Mouse (Mus musculus): ENCODE measurements around the gene Gm5089. TPM values are rescaled to one million over a fixed set of nuclear protein-coding genes. Genes with fewer than 3 reads are reported as not detected.

The Gm5089 gene
- total and polyA plus RNA-seq, 3 experiments: not detected

- no peaks in the 10 kb centered on the region for H3K79me2 ChIP-seq (ENCODE audit: control insufficient read depth, insufficient read depth, low read length, poor library complexity)
- TF ChIP-seq RAD21 (IDR thresholded peaks at IDR 0.05; ENCODE audit: low read depth, low read length): no peak
- no peak for TF ChIP-seq TCF12 (IDR thresholded peaks at IDR 0.05; ENCODE audit: low read depth, low read length)
- TF ChIP-seq MYB (IDR thresholded peaks at IDR 0.05; ENCODE audit: low read depth, low read length): no peak
- TF ChIP-seq NELFE (IDR thresholded peaks at IDR 0.05; ENCODE audit: low read depth, low read length): no peak
- TF ChIP-seq RCOR1 (IDR thresholded peaks at IDR 0.05; ENCODE audit: low read depth, low read length): no peak
- TF ChIP-seq POLR2AphosphoS2 (IDR thresholded peaks at IDR 0.05; ENCODE audit: low read length): no peak
- no peak for TF ChIP-seq CTCF (IDR thresholded peaks at IDR 0.05 in 2 of 3, conservative IDR thresholded peaks at IDR 0.05 in 1 of 3; ENCODE audit: control insufficient read depth in 1 of 3, insufficient read depth in 1 of 3, low read depth in 2 of 3, low read length in 3 of 3, poor library complexity in 1 of 3, severe bottlenecking in 1 of 3)
- no peak for TF ChIP-seq JUND (IDR thresholded peaks at IDR 0.05; ENCODE audit: low read depth, low read length)
- TF ChIP-seq UBTF (IDR thresholded peaks at IDR 0.05; ENCODE audit: borderline replicate concordance, insufficient read depth, low read depth, low read length): no peak
- no peak for TF ChIP-seq MXI1 (IDR thresholded peaks at IDR 0.05; ENCODE audit: low read depth, low read length)
- TF ChIP-seq MEF2A (IDR thresholded peaks at IDR 0.05; ENCODE audit: extremely low read depth, insufficient replicate concordance, low read depth, low read length, poor library complexity, severe bottlenecking): no peak
- TF ChIP-seq USF2 (IDR thresholded peaks at IDR 0.05; ENCODE audit: borderline replicate concordance in 1 of 2, insufficient read depth in 1 of 2, low read depth in 1 of 2, low read length in 2 of 2): no peak
- TF ChIP-seq MAZ (IDR thresholded peaks at IDR 0.05; ENCODE audit: low read depth, low read length): no peak
- TF ChIP-seq E2F4 (IDR thresholded peaks at IDR 0.05; ENCODE audit: borderline replicate concordance, low read depth, low read length): no peak
- no peaks in the 10 kb centered on the region for H3K36me3 ChIP-seq (ENCODE audit: control insufficient read depth in 1 of 2, insufficient read depth in 2 of 2, low read length in 2 of 2)
- H3K4me1 ChIP-seq (ENCODE audit: control insufficient read depth in 1 of 2, insufficient read depth in 2 of 2, low read length in 2 of 2): no peaks in the 10 kb centered on the region
- H3K27me3 ChIP-seq (ENCODE audit: control insufficient read depth in 1 of 2, insufficient read depth in 2 of 2, low read length in 2 of 2): no peaks in the 10 kb centered on the region
- H3K9ac ChIP-seq (ENCODE audit: control insufficient read depth, low read depth, low read length, poor library complexity, severe bottlenecking): no peak overlapping the region
- no peak overlapping the region for H3K4me3 ChIP-seq (ENCODE audit: control insufficient read depth in 1 of 2, insufficient read depth in 1 of 2, low read depth in 2 of 2, low read length in 2 of 2)
- H3K9me3 ChIP-seq (replicated peaks; ENCODE audit: insufficient read depth, low read length): no peaks in the 10 kb centered on the region
- DNase-seq (ENCODE audit: low read depth, low spot score): no peak
- no peak overlapping the region for H3K27ac ChIP-seq (ENCODE audit: control insufficient read depth, low read depth, low read length)
Measured at GRCm38 (mm10) chr14:122402716-122403258, 48.1 kb downstream of the Gm5089 start.

- TF ChIP-seq POLR2A (IDR thresholded peaks at IDR 0.05; ENCODE audit: control insufficient read depth in 1 of 2, insufficient read depth in 1 of 2, low read depth in 1 of 2, low read length in 2 of 2, poor library complexity in 1 of 2) (no peak), MXI1 (IDR thresholded peaks at IDR 0.05; ENCODE audit: low read depth, low read length) (no peak), MAZ (IDR thresholded peaks at IDR 0.05; ENCODE audit: low read depth, low read length) (no peak)
- H3K9ac ChIP-seq (ENCODE audit: control insufficient read depth, low read depth, low read length, poor library complexity, severe bottlenecking): no peak overlapping the region
- H3K9me3 ChIP-seq (replicated peaks; ENCODE audit: insufficient read depth, low read length): no peaks in the 10 kb centered on the region
- no peaks in the 10 kb centered on the region for H3K4me1 ChIP-seq (ENCODE audit: control insufficient read depth in 1 of 2, insufficient read depth in 2 of 2, low read length in 2 of 2)
- no peaks in the 10 kb centered on the region for H3K27me3 ChIP-seq (ENCODE audit: control insufficient read depth in 1 of 2, insufficient read depth in 2 of 2, low read length in 2 of 2)
- no peak overlapping the region for H3K4me3 ChIP-seq (ENCODE audit: control insufficient read depth in 1 of 2, insufficient read depth in 1 of 2, low read depth in 2 of 2, low read length in 2 of 2)
- no peak overlapping the region for H3K27ac ChIP-seq (ENCODE audit: control insufficient read depth, low read depth, low read length)
- no peak for DNase-seq (ENCODE audit: low read depth, low spot score)
- no peaks in the 10 kb centered on the region for H3K36me3 ChIP-seq (ENCODE audit: control insufficient read depth in 1 of 2, insufficient read depth in 2 of 2, low read length in 2 of 2)
- H3K79me2 ChIP-seq (ENCODE audit: control insufficient read depth, insufficient read depth, low read length, poor library complexity): no peaks in the 10 kb centered on the region
Measured at GRCm38 (mm10) chr14:122401886-122402285, 49.0 kb downstream of the Gm5089 start.
